Mouse (Mus musculus) frontal cortex, adult 2 months (tissue): Measurements from ENCODE around the gene Ankef1. TPM values are rescaled to one million over a fixed set of nuclear protein-coding genes. Genes with fewer than 3 reads are reported as not detected.

Experiments used
- DNase-seq, 2 experiments: peaks; one replicate each; pipeline ENCODE4 v3.0.0; 2022; ENCODE audit warnings: low spot score in 1 of 2; ENCODE audit errors: extremely low spot score in 1 of 2
- polyA plus RNA-seq: library from polyadenylated mRNA; depleted of rRNA; stranded (reverse); fragments of >200 nt; gene quantifications from 2 replicates; pipeline ENCODE4 v1.2.3, GENCODE M21; 2012; rRNA removed

Gene Ankef1
- polyA plus RNA-seq: 0.55 and 0.56 TPM in 2 replicates

DNA sequence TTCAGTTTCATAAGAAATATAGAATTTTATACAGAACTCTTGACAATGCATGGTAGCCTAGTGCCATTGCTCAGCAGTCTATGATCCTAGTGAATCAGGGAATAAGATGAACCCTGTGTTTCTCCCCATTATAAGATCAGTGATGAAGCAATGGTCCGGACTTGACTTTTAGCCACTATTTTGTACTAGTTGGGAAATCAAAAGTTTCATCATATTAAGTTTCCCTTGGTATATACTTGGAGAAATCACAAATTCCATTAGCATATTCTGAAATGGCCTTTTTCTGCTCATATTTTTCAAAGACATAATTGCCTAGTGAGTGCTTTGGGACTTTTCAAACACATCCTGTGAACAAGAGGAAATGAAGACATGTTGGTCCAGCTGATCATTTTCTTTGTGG lies at the start of gene Ankef1:
Ankef1 (plus strand) TSS at position 260 of the 400 bp plus-strand sequence.
- no peak for DNase-seq

DNA sequence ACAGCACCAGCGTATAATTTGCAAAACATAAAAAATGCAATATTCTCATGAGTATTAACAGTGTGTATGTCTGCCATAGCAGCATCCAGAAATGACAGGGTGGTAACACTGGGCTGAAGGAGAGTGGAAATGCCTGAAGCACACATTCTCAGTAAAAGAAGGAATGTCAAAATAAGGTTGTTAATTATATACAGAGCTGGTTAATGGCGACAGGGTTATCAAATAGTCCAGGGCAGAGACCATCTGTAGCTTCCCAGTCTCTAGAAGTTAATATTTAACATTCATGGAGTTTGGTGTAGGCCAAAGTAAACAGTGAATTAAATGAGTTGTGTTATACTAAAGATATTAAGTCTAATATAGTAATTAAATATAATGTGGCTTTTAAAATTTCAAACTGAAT lies 45.2 kb upstream of the Ankef1 start:
- no peak for DNase-seq

DNA sequence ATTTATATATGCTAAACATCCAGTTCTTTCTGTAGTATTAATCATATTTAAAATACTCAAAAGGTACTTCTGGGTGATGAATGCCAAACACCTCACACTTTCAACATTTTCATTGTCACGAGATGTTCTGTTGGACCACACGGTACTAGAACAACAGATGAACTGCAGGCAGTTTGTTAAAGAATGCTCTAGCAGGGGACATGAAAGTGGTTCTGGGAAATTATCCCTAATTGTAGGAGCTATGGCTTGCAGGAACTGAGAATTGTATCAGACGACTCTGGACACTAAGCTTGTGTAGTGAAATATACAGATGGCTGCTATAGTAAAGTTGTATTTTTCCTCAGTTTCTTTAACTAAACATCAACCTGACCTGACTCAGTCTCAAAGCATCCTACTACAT lies 44.8 kb upstream of the Ankef1 start:
- no peak for DNase-seq

DNA sequence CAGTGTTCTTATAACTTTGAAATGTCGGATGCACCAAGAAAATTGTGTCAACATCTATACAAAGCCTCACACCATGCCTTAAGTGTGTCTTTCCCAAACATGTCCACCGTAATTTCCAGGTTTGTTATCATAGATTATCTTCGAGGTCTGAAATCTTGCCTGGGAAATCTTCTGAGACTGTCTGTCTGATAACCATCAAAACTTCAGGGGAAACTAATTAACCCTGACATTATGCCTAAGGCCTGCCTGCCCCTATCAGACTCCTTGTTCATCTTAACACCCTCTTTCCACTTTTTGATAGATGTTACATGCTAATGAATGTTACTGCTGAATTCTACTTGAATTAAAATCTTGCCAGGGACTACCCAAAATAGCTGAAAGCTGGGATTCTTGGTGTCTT lies 24.1 kb upstream of the Ankef1 start:
- DNase-seq: no peak

DNA sequence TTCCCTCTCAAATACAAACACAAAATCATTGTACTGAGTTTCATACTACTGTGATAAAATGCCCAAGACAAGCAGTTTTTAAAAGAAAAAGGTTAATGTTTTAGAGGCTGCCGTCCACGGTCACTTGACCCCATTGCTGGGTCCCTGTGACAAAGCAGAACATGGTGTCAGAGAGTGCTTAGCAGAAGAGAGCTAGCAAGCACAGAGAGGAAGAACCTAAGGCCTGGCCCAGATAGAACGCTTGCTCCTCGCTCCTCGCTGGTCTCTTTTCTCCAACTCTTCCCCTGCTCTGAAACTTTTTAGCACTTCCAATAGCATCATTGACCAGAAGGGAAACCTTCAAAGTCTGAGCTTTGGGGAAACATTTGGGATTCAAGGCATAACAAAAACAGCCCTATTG lies 19.4 kb upstream of the Ankef1 start:
- DNase-seq: no peak

DNA sequence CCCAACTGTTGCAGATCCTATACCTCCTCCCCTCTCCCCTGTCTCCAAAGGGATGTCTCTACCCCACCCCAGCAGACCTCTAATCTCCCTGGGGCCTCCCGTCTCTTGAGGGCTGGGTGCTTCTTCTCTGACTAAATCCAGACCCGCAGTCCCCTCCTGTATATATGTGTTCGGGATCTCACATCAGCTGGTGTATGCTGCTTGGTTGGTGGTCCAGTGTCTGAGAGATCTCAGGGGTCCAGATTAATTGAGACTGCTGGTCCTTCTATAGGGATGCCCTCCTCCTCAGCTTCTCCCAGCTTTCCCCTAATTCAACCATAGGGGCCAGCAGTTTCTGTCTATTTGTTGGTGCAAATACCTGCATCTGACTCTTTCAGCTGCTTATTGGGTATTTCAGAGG lies 18.7 kb upstream of the Ankef1 start:
- no peak for DNase-seq

DNA sequence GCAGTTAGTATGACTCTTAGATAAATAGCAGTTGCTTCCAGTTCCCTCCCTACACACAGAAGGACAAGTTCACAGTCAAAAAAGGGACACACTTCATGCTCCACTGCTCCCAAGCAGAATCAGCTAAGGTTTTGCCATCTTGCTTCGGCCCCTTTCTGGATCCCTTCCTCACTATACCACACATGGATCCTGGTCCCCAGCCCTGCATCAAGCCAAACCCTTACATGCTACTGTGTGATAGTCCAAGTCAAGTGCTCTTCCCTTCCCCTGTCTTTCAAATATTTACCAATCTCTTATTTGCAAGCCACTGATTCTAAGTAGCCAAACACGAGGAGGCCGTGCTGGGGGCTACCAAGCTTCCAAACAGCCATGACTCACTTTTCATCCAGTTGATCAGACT lies 16.8 kb upstream of the Ankef1 start:
- DNase-seq: no peak

DNA sequence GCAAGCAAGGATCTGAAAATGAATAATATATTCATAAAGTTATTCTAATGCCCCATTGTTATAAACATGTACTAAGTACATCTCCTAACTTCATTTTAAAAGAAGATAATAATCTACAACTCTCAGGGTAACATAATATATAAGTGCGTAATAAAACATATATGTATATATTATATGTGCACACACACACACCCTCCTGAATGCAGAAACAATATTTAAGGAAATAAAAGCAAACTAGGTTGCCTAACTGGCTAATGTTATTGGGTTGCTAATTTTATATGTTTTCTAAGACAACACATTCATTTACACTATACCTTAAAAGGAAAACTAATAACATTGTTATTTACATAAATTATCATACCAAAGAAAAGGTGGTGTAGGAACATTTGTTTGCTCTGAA lies 16.3 kb upstream of the Ankef1 start:
- no peak for DNase-seq

DNA sequence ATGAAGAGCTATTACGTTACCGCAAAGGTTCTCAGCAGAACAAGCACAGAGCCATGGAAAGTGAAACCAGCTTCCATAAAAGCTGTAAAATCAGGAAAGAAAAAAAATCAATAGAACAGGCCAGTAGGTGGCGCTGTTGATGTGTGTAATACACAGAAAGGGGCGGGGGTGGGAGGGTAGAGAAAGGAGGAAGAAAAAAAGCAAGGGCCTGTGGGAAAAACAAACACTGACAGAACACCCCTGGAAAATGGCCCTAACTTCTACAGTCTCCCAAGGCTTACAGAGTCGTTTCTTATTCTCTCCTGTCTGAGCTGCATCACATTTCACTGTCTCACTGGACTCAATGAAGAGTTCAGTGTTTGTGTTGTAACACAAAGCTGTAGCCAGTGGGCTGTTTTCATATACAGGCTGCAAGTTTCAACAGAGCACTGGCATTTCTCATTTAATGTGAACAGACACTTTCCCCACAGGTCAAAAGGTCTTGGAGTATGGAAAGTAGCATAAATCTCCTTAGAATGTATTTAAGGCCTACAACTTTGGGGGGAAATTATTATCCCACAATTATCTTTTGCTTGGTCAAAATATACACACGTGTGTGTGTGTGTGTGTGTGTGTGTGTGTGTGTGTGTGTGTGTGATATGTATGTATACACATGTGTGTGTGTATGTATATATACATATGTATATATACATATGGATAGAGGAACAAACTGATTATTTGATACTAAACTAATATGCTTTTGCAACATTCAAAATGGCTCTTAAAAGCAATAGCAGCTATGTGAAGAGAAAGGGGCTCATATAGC lies 15.7 kb upstream of the Ankef1 start:
- DNase-seq: peak; percentile 11 to 87

DNA sequence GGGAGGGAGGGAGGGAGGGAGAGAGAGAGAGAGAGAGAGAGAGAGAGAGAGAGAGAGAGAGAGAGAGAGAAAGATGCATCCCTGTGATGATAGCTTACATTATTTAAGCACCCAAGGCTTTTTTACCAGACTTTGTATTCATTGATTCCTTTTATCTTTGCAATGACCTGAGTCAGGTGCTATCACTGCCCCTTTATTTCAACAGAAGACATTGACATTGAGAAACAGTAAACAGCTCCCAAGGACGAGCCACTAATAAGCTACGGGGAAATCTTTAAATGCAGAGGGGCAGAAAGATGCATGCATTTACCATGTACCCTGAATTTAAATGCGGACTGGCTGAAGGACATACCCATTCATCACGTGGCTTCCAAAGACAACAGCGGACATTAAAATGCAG lies 14.7 kb upstream of the Ankef1 start:
- no peak for DNase-seq

DNA sequence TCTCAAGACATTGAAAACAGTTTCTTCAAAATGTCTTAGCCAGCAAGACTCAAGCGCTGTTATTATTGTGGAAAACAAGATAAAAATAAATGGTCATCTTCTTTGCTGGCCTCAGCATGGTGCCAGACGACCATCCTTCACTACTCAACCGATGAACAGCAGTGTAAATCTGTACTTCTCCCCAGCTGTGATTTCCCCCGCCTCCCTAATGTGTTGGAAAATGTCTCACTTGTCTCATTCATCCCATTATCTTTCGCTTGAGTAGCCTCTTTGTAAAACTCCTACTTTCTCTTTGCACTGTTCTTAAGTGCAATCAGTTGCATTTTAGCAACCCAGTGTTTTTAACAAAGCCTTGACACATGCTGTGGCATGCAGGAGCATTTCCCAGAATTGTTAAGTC lies 9.4 kb downstream of the Ankef1 start:
- no peak for DNase-seq

DNA sequence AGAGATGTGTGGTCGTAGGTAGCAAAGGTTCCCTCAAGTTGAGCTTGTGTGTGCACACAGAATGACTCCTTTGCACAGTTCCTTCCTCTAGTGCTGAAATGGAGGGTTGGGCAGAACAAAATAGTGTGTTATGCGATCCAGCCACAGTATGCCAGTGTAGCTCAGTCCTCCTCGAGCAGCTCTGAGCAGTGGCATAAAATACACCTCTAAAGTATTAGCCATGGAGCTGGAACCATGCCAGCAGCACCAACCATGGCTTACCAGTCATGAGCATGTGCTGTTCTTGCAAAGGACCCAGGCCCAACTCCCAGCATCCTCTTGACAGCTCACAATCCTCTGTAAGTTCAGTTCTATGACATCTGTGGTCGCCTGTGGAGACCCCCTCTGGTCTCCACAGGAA lies 10.0 kb downstream of the Ankef1 start:
- no peak for DNase-seq

DNA sequence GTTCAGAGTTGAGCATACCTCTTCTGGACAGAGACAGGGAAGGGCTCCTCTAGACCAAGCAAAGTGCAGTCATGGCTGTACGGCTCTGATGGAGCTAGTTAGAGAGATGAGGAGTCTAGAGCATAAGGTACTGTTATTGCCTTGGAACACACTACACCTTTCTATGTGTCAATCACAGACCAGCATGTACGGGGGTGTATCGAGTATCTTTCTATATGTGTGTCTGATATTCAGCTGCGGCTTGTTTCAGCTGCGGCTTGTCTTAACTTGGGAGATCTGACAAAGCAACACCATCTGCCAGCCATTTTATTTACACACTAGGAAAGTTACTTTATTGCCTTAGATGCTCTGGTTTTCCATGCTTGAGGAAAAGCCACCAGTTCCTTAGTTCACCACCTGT lies 11.1 kb downstream of the Ankef1 start:
- DNase-seq: peak; percentile 40 to 49

DNA sequence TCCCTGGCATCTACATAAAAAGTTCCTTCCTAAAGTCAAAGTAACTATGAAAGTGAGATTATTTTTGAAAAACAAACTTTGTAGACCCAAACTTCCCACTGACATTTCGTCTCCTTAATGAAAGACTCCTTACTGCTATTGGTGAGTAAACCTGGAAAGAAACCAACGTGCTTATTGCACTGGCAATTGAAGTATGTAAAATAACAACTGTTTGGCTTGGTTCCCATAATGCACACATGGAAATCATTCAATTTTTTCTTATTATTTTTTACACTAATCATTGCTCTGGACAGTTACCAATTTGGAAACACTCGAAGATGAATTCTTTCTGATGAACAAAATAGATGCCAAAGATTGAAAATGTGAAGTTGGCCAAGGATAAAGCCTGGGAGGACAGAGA lies 12.1 kb downstream of the Ankef1 start:
- DNase-seq: no peak

DNA sequence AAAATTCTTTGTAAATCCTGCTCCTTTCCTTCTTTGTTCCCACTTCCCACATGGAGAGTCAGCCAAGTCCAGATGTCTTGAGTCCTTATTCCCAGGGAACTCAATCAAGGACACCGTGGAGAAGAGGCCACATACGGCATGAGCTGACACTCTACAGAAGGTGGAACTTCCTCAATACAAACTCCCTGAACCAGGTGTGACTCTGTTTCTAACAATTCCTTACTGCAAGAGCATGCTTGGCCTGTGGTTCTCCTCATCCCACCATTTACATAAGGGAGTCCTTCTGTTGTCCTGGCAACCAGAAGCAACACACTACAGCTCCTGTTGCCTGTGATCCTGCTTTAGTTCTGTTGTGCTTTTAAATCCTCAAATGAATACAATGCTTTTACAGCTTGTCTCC lies 13.8 kb downstream of the Ankef1 start:
- DNase-seq: peak; percentile 8 to 25

DNA sequence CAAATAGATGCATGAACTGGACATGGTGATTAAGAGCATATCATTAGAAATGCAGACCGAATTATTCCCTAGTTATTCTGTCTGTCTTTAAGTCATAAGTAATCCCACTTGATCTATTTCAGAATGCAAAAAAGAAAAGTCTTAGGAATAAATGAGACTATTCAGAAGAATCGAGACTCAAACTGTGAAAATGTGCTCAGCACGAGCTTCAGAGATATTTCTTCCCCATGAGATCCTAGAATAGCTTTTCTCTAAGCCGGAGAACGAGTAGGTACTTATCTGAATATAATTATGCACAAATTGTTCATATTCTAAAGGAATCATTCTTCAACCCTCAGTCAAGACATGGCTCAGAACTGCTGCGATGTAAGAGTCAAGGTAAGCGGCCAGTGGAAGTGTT lies 27.2 kb downstream of the Ankef1 start:
- no peak for DNase-seq

DNA sequence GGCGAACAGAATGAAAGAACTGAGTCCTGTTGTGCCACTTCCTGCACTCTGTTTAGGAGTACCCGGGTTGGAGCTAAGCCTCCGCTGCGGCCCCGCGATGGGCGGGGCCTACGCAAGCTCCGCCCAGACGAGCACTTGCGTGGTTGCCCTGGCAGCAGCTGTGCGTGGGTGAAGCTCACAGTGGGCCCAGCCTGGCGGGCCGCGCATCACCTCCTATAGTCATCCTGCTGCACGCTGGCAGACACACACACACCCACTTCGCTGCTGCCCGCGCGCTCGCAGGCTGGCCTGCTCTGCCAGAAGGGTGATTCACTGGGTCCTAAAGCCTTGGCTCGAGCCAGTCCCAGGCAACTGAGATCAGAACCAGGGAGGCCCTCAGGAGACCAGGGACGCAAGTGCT lies 30.3 kb downstream of the Ankef1 start:
- peak; percentile 85 to 93 for DNase-seq

DNA sequence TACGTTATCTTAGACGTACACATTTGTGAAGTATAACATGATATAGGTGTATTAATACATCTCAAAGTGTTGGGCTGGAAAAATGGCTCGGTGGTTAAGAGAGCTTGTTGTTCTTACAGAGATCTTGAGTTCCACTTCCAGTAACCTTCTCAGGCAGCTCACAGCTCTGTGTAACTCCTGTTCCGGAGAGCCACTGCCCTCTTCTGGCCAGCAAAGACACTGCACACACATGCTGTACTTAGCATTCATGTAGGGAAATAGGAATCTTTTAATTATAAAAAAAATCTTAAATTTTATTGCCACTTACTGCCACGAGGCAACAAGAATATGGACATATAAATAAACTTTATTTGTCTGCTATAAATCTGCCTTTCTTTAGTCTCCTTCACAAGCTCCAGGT lies 56.3 kb downstream of the Ankef1 start:
- DNase-seq: no peak

DNA sequence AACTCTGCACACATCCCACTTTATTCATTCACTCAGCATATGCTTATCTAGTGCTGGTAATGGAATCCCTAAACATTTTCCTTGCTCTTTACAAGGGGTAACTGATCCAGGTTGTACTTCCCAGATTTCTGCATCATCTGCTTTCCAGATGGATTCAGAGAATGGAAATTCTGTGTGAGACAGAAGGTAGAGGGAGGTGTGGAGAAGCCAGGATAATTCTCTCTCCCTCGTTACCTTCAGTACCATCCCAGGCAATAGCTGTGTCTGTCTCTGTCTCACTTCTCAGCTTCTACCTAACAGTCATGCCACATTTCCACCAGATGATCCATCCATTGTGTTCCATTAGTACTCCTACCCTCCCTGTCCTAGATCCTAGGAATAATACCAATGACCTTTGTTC lies 60.6 kb downstream of the Ankef1 start:
- peak in 1 of 2 experiments; percentile 3 for DNase-seq

DNA sequence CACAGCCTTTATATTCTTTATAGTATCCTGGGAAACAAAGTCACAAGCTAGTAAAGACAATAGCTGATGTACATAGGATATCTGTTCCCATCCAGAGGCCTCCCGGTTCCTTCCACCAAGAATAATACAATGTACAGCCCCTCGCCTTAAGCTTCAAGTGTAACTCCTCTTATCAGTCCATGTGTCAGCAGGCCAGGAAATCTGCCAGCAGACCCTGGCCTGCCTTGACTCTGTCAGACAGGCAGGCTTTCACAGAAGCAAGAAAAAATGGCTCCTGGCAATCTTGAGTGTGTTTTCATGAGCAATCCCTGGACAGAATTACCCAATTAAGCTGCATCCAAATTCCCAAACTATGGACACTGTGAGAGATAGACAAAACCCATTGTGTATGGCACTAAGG lies 69.1 kb downstream of the Ankef1 start:
- DNase-seq: no peak

DNA sequence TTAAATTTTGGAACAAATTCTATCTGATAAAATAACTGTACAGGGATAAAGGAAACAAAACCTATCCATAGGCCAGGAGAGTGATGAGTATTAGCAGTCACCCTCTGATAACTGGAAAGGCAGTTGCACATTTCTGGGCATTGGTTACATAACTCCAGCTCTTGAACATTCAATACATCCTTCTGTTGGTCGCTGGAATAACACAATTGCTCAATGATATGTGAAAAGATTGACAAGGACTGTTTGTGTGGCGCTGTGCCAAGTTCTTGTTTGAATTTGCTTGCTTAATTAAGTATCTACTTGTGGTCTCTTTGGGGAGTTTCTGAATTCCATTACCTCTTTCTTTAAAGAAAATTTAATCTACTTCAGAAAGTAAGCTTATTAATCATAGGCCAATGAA lies 81.1 kb downstream of the Ankef1 start:
- no peak for DNase-seq

DNA sequence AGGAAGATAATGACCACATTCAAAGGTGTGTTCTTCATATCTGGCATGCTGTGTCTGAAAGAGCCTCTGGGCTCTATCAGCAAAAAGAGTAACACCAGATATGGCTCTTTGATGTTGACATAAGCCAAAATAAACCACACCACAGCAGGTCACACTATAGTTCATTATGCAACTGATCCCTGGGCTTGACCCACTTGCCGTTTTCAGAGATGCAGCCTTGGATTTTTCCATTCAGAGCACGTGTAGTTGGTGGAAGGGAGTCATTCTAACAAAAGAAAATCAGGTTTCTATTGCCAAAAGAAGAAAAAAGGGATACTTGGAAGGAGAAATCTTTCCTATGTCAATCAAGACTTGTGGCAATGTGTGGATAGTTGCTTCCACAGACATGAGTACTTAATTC lies 87.1 kb downstream of the Ankef1 start:
- DNase-seq: no peak

DNA sequence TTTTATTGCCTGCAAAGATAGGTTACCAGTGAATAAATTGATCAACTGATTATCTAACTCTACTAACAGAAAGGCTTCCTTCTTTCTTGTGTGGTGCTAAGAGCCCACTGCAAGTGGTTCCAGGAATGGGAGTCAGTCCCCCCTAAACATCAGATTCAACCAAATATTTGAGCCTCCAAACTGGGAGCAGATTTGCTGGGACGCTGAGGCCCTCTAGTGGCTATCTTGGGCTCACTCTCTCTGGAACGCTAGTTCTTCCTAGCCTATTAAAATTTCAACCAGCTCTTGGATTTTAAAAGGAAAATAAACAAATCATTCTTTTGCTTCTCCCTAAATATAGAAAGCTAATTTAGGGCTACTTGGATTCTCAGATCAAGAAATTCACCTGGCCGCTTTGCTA lies 94.7 kb downstream of the Ankef1 start:
- peak in 1 of 2 experiments; percentile 83 for DNase-seq
